Mouse (Mus musculus): ENCODE data around the gene Ambn. TPM values are rescaled to one million over a fixed set of nuclear protein-coding genes. Genes with fewer than 3 reads are reported as not detected.
"Not testable (repeated sequence)": the region's sequence is repeated elsewhere in the genome, so short reads cannot be mapped to it uniquely, and the experiment has no call there.

The Ambn gene
- polyA plus RNA-seq (2012; rRNA removed), result 0.06 and 0.20 TPM in 2 replicates

GRCm38 (mm10) chr5:88455691-88456090 is at the start of gene Ambn:
Gene Ambn (plus strand): TSS chr5:88455991.
- Histone ChIP-seq H3K36me3 (ENCODE audit: control insufficient read depth, insufficient read depth, low read length) (no peaks in the 10 kb centered on the region), H3K27ac (ENCODE audit: control insufficient read depth, insufficient read depth, low read depth, low read length) (no peak within 1 kb of the TSS)

GRCm38 (mm10) chr5:88420319-88421065 is 35.3 kb upstream of the Ambn start:
- Histone ChIP-seq H3K36me3 (ENCODE audit: control insufficient read depth, insufficient read depth, low read length) (no peaks in the 10 kb centered on the region), H3K27ac (ENCODE audit: control insufficient read depth, insufficient read depth, low read depth, low read length) (no peak overlapping the region), H3K4me3 (ENCODE audit: control insufficient read depth, low read depth, low read length) (no peak overlapping the region), H3K27me3 (ENCODE audit: control insufficient read depth, insufficient read depth, low read length) (no peaks in the 10 kb centered on the region), H3K4me1 (ENCODE audit: control insufficient read depth, insufficient read depth, low read length) (no peaks in the 10 kb centered on the region)
- no peak for TF ChIP-seq POLR2A (IDR thresholded peaks at IDR 0.05; ENCODE audit: control insufficient read depth, low read depth, low read length)
- TF ChIP-seq CTCF (IDR thresholded peaks at IDR 0.05; ENCODE audit: control insufficient read depth, insufficient read depth, insufficient replicate concordance, low read depth, low read length), result no peak

More at GRCm38 (mm10) chr5:88455691-88456090, at the start of gene Ambn:
- Histone ChIP-seq H3K4me1 (ENCODE audit: control insufficient read depth, insufficient read depth, low read length) (no peaks in the 10 kb centered on the region), H3K27me3 (ENCODE audit: control insufficient read depth, insufficient read depth, low read length) (no peaks in the 10 kb centered on the region), H3K4me3 (ENCODE audit: control insufficient read depth, low read depth, low read length) (no peak within 1 kb of the TSS)
- no peak for TF ChIP-seq CTCF (IDR thresholded peaks at IDR 0.05; ENCODE audit: control insufficient read depth, insufficient read depth, insufficient replicate concordance, low read depth, low read length)
- no peak for TF ChIP-seq POLR2A (IDR thresholded peaks at IDR 0.05; ENCODE audit: control insufficient read depth, low read depth, low read length)

- H3K27ac ChIP-seq (ENCODE audit: control insufficient read depth, insufficient read depth, low read depth, low read length); H3K4me1 ChIP-seq (ENCODE audit: control insufficient read depth, insufficient read depth, low read length); H3K36me3 ChIP-seq (ENCODE audit: control insufficient read depth, insufficient read depth, low read length); H3K27me3 ChIP-seq (ENCODE audit: control insufficient read depth, insufficient read depth, low read length); H3K4me3 ChIP-seq (ENCODE audit: control insufficient read depth, low read depth, low read length): not testable (repeated sequence)
Measured at GRCm38 (mm10) chr5:88424892-88425291, 30.9 kb upstream of the Ambn start.

DNA sequence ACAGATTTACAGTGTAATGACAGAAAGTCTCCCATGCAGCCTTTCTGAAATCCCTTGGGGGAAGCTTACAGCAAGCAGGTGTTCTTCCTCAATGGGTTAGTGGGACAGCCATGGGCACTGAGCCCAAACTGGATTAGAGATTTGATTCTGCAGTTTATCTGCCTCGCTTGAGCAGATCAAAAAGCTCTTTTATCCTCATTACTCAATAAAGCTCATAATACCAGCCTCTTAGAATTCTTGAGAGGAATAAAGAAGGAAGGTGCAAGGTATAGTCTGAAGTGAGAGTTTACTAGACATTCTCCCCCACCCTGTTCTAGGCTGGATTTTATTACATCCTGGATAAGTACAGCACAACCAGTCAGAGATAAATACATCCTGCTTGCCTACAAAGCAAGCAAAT is 29.0 kb upstream of the Ambn start:
- Histone ChIP-seq H3K36me3 (ENCODE audit: control insufficient read depth, insufficient read depth, low read length) (no peaks in the 10 kb centered on the region), H3K27ac (ENCODE audit: control insufficient read depth, insufficient read depth, low read depth, low read length) (no peak overlapping the region), H3K4me3 (ENCODE audit: control insufficient read depth, low read depth, low read length) (no peak overlapping the region), H3K4me1 (ENCODE audit: control insufficient read depth, insufficient read depth, low read length) (no peaks in the 10 kb centered on the region), H3K27me3 (ENCODE audit: control insufficient read depth, insufficient read depth, low read length) (no peaks in the 10 kb centered on the region)
- no peak for TF ChIP-seq POLR2A (IDR thresholded peaks at IDR 0.05; ENCODE audit: control insufficient read depth, low read depth, low read length)
- TF ChIP-seq CTCF (IDR thresholded peaks at IDR 0.05; ENCODE audit: control insufficient read depth, insufficient read depth, insufficient replicate concordance, low read depth, low read length), result no peak

DNA sequence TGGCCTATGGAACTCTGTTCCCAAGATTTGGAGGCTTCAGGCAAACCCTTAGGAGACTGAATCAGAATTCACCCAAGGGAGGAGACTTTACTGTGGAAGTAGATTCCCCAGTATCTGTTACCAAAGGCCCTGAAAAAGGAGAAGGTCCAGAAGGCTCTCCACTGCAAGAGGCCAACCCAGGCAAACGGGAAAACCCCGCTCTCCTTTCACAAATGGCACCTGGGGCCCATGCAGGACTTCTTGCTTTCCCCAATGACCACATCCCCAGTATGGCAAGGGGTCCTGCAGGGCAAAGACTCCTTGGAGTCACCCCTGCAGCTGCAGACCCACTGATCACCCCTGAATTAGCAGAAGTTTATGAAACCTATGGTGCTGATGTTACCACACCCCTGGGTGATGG is 11.7 kb downstream of the Ambn start:
- Histone ChIP-seq H3K27ac (ENCODE audit: control insufficient read depth, insufficient read depth, low read depth, low read length) (no peak overlapping the region), H3K36me3 (ENCODE audit: control insufficient read depth, insufficient read depth, low read length) (no peaks in the 10 kb centered on the region), H3K4me1 (ENCODE audit: control insufficient read depth, insufficient read depth, low read length) (no peaks in the 10 kb centered on the region), H3K27me3 (ENCODE audit: control insufficient read depth, insufficient read depth, low read length) (no peaks in the 10 kb centered on the region), H3K4me3 (ENCODE audit: control insufficient read depth, low read depth, low read length) (no peak overlapping the region)
- no peak for TF ChIP-seq POLR2A (IDR thresholded peaks at IDR 0.05; ENCODE audit: control insufficient read depth, low read depth, low read length)
- TF ChIP-seq CTCF (IDR thresholded peaks at IDR 0.05; ENCODE audit: control insufficient read depth, insufficient read depth, insufficient replicate concordance, low read depth, low read length), result no peak

DNA sequence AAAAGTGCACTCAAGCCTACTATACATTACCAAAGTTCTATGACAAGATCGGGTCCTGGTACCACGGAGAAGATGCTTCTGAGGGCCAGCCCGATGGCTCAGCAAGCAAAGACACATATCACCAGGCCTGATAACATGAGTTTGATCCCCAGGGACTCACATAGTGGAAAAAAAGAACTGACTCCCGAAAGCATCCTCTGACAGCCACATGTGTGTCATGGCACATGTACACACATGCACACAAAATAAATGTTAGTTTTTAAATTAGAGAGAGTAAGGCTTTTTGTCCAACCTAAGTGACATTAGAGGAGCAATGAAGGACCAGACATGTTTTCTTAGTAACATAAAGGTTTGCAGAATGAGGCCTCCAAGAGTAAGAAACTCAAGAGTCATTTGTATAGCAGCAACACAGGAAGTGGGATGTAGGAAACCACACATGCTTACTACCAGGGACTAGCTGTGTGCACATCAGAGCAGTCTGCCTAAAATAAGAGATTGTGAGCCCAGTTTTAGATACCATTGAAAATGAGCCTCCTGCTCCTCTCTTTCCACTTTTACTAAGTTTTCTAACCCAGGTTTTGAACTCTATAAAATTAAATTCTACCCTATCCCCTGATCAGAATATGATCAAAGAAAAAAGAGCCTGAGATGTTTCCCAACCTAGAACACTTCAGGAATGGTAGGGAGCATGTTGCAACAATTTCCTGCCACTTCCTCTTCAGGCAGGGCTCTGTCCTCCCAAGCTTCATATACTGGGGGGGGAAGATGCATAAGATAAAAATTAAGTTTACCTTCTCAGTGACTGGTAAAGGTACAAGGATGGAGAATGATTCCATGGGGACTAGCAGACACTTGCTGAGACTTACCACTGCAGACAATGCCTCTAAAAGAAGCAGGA is 13.3 kb downstream of the Ambn start:
- Histone ChIP-seq H3K27ac (ENCODE audit: control insufficient read depth, insufficient read depth, low read depth, low read length) (no peak overlapping the region), H3K27me3 (ENCODE audit: control insufficient read depth, insufficient read depth, low read length) (no peaks in the 10 kb centered on the region), H3K36me3 (ENCODE audit: control insufficient read depth, insufficient read depth, low read length) (no peaks in the 10 kb centered on the region), H3K4me3 (ENCODE audit: control insufficient read depth, low read depth, low read length) (no peak overlapping the region), H3K4me1 (ENCODE audit: control insufficient read depth, insufficient read depth, low read length) (no peaks in the 10 kb centered on the region)
- TF ChIP-seq POLR2A (IDR thresholded peaks at IDR 0.05; ENCODE audit: control insufficient read depth, low read depth, low read length) (no peak), CTCF (IDR thresholded peaks at IDR 0.05; ENCODE audit: control insufficient read depth, insufficient read depth, insufficient replicate concordance, low read depth, low read length) (no peak)

DNA sequence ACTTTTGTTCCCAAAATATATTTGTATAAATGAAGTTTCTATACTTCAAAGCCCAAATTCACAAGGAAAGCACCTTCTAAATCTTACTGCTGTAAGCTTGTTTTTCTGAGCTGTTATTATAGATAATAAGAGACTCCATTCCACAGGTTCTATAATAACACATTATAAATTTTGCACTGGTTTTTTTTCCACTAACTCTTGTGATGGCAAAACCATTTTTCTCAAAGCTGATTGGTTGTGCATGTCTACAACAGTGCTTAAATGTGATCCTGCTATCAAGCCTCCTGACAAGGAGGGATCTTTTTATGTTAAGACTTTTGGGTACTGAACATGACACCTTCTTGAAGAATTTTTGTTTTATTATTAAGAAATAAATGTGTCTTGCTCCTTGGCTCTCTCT is 31.9 kb downstream of the Ambn start, which contains the start of gene Enam:
TSS of gene Enam (plus strand) at position 301 of the 400 bp plus-strand sequence.
- Histone ChIP-seq H3K27me3 (ENCODE audit: control insufficient read depth, insufficient read depth, low read length) (no peaks in the 10 kb centered on the region), H3K27ac (ENCODE audit: control insufficient read depth, insufficient read depth, low read depth, low read length) (no peak within 1 kb of the TSS), H3K4me1 (ENCODE audit: control insufficient read depth, insufficient read depth, low read length) (no peaks in the 10 kb centered on the region), H3K36me3 (ENCODE audit: control insufficient read depth, insufficient read depth, low read length) (no peaks in the 10 kb centered on the region), H3K4me3 (ENCODE audit: control insufficient read depth, low read depth, low read length) (no peak within 1 kb of the TSS)
- no peak for TF ChIP-seq CTCF (IDR thresholded peaks at IDR 0.05; ENCODE audit: control insufficient read depth, insufficient read depth, insufficient replicate concordance, low read depth, low read length)
